Mouse (Mus musculus): ENCODE measurements around the gene Vps26b. TPM values are rescaled to one million over a fixed set of nuclear protein-coding genes. Genes with fewer than 3 reads are reported as not detected.

The Vps26b gene
- polyA plus RNA-seq (2015; fragmentation: Nextera tagmentation; extraction: Ambion mirVana), result 24.9 and 25.3 TPM in 2 replicates

GRCm38 (mm10) chr9:27029828-27030762 lies at the start of gene Vps26b, which contains the start of gene Ncapd3:
TSS of gene Vps26b (minus strand) at chr9:27030065.
TSS of gene Ncapd3 (plus strand) at chr9:27030175.
- Histone ChIP-seq H3K4me2 (ENCODE audit: low read depth, low read length) (peak within 1 kb of the TSS; percentile 87), H3K4me1 (ENCODE audit: control insufficient read depth, insufficient read depth, low read length) (peaks cover 26% of the 10 kb centered on the region), H3K36me3 (ENCODE audit: control insufficient read depth, insufficient read depth, low read length) (no peaks in the 10 kb centered on the region), H3K9me3 (replicated peaks; ENCODE audit: control insufficient read depth, low read length) (no peaks in the 10 kb centered on the region), H3K9ac (ENCODE audit: low read length) (peak within 1 kb of the TSS; percentile 98), H3K4me3 (replicated peaks; ENCODE audit: low read length) (peak within 1 kb of the TSS; percentile 95), H3K27me3 (ENCODE audit: control insufficient read depth, insufficient read depth, low read length) (no peaks in the 10 kb centered on the region), H3K27ac (ENCODE audit: low read length) (peak within 1 kb of the TSS; percentile 88)
- peak; percentile 96 for ATAC-seq (ENCODE audit: insufficient read depth, low FRiP score)
- WGBS, result 1% methylated on average over 76 of the region's 80 CpGs

- Histone ChIP-seq H3K27ac (ENCODE audit: low read length) (no peak overlapping the region), H3K27me3 (ENCODE audit: control insufficient read depth, insufficient read depth, low read length) (no peaks in the 10 kb centered on the region), H3K4me3 (replicated peaks; ENCODE audit: low read length) (no peak overlapping the region), H3K4me2 (ENCODE audit: low read depth, low read length) (no peak overlapping the region), H3K4me1 (ENCODE audit: control insufficient read depth, insufficient read depth, low read length) (no peaks in the 10 kb centered on the region), H3K36me3 (ENCODE audit: control insufficient read depth, insufficient read depth, low read length) (peaks cover 13% of the 10 kb centered on the region), H3K9me3 (replicated peaks; ENCODE audit: control insufficient read depth, low read length) (no peaks in the 10 kb centered on the region), H3K9ac (ENCODE audit: low read length) (no peak overlapping the region)
- no peak for ATAC-seq (ENCODE audit: insufficient read depth, low FRiP score)
Measured at GRCm38 (mm10) chr9:27075812-27076211, 45.9 kb upstream of the Vps26b start.

- H3K4me2 ChIP-seq (ENCODE audit: low read depth, low read length), result no peak overlapping the region
- H3K4me1 ChIP-seq (ENCODE audit: control insufficient read depth, insufficient read depth, low read length), result no peaks in the 10 kb centered on the region
- no peak for ATAC-seq (ENCODE audit: insufficient read depth, low FRiP score)
- H3K27me3 ChIP-seq (ENCODE audit: control insufficient read depth, insufficient read depth, low read length), result no peaks in the 10 kb centered on the region
- H3K36me3 ChIP-seq (ENCODE audit: control insufficient read depth, insufficient read depth, low read length), result peaks cover 25% of the 10 kb centered on the region
- H3K9ac ChIP-seq (ENCODE audit: low read length), result no peak overlapping the region
- 87% methylated on average over 1 of the region's 1 CpGs for WGBS
- no peak overlapping the region for H3K27ac ChIP-seq (ENCODE audit: low read length)
- H3K9me3 ChIP-seq (replicated peaks; ENCODE audit: control insufficient read depth, low read length), result no peaks in the 10 kb centered on the region
- H3K4me3 ChIP-seq (replicated peaks; ENCODE audit: low read length), result no peak overlapping the region
Measured at GRCm38 (mm10) chr9:27074677-27075076, 44.8 kb upstream of the Vps26b start.

GRCm38 (mm10) chr9:27070895-27071294 lies 41.0 kb upstream of the Vps26b start:
- no peak overlapping the region for H3K4me2 ChIP-seq (ENCODE audit: low read depth, low read length)
- no peak overlapping the region for H3K4me3 ChIP-seq (replicated peaks; ENCODE audit: low read length)
- H3K27me3 ChIP-seq (ENCODE audit: control insufficient read depth, insufficient read depth, low read length), result no peaks in the 10 kb centered on the region
- ATAC-seq (ENCODE audit: insufficient read depth, low FRiP score), result no peak
- H3K4me1 ChIP-seq (ENCODE audit: control insufficient read depth, insufficient read depth, low read length), result no peaks in the 10 kb centered on the region
- H3K36me3 ChIP-seq (ENCODE audit: control insufficient read depth, insufficient read depth, low read length), result peaks cover 34% of the 10 kb centered on the region
- 84% methylated on average over 4 of the region's 4 CpGs for WGBS
- no peak overlapping the region for H3K27ac ChIP-seq (ENCODE audit: low read length)
- H3K9ac ChIP-seq (ENCODE audit: low read length), result no peak overlapping the region
- H3K9me3 ChIP-seq (replicated peaks; ENCODE audit: control insufficient read depth, low read length), result no peaks in the 10 kb centered on the region

- no peak overlapping the region for H3K27ac ChIP-seq (ENCODE audit: low read length)
- WGBS, result 88% methylated on average over 5 of the region's 5 CpGs
- no peak for ATAC-seq (ENCODE audit: insufficient read depth, low FRiP score)
Measured at GRCm38 (mm10) chr9:27058341-27058740, 28.5 kb upstream of the Vps26b start.

GRCm38 (mm10) chr9:27049492-27049891 lies 19.6 kb upstream of the Vps26b start:
- H3K4me2 ChIP-seq (ENCODE audit: low read depth, low read length), result no peak overlapping the region
- ATAC-seq (ENCODE audit: insufficient read depth, low FRiP score), result no peak
- no peaks in the 10 kb centered on the region for H3K9me3 ChIP-seq (replicated peaks; ENCODE audit: control insufficient read depth, low read length)
- H3K27ac ChIP-seq (ENCODE audit: low read length), result no peak overlapping the region
- no peak overlapping the region for H3K4me3 ChIP-seq (replicated peaks; ENCODE audit: low read length)
- no peaks in the 10 kb centered on the region for H3K27me3 ChIP-seq (ENCODE audit: control insufficient read depth, insufficient read depth, low read length)
- no peaks in the 10 kb centered on the region for H3K4me1 ChIP-seq (ENCODE audit: control insufficient read depth, insufficient read depth, low read length)
- H3K36me3 ChIP-seq (ENCODE audit: control insufficient read depth, insufficient read depth, low read length), result peaks cover 12% of the 10 kb centered on the region; the same call in 1 of the 2 replicates
- no peak overlapping the region for H3K9ac ChIP-seq (ENCODE audit: low read length)
- 79% methylated on average over 2 of the region's 2 CpGs for WGBS

More at GRCm38 (mm10) chr9:27058341-27058740, 28.5 kb upstream of the Vps26b start:
- H3K27me3 ChIP-seq (ENCODE audit: control insufficient read depth, insufficient read depth, low read length), result no peaks in the 10 kb centered on the region
- no peak overlapping the region for H3K9ac ChIP-seq (ENCODE audit: low read length)
- H3K9me3 ChIP-seq (replicated peaks; ENCODE audit: control insufficient read depth, low read length), result no peaks in the 10 kb centered on the region
- no peak overlapping the region for H3K4me2 ChIP-seq (ENCODE audit: low read depth, low read length)
- peaks cover 23% of the 10 kb centered on the region for H3K36me3 ChIP-seq (ENCODE audit: control insufficient read depth, insufficient read depth, low read length)
- H3K4me3 ChIP-seq (replicated peaks; ENCODE audit: low read length), result no peak overlapping the region
- H3K4me1 ChIP-seq (ENCODE audit: control insufficient read depth, insufficient read depth, low read length), result no peaks in the 10 kb centered on the region

GRCm38 (mm10) chr9:27043892-27044291 lies 14.0 kb upstream of the Vps26b start:
- WGBS, result 84% methylated on average over 5 of the region's 5 CpGs
- Histone ChIP-seq H3K27ac (ENCODE audit: low read length) (no peak overlapping the region), H3K9ac (ENCODE audit: low read length) (no peak overlapping the region), H3K4me1 (ENCODE audit: control insufficient read depth, insufficient read depth, low read length) (no peaks in the 10 kb centered on the region), H3K36me3 (ENCODE audit: control insufficient read depth, insufficient read depth, low read length) (peaks cover 19% of the 10 kb centered on the region), H3K4me3 (replicated peaks; ENCODE audit: low read length) (no peak overlapping the region), H3K27me3 (ENCODE audit: control insufficient read depth, insufficient read depth, low read length) (no peaks in the 10 kb centered on the region), H3K4me2 (ENCODE audit: low read depth, low read length) (no peak overlapping the region), H3K9me3 (replicated peaks; ENCODE audit: control insufficient read depth, low read length) (no peaks in the 10 kb centered on the region)
- no peak for ATAC-seq (ENCODE audit: insufficient read depth, low FRiP score)

GRCm38 (mm10) chr9:27030763-27031100 lies 867 bp upstream of the Vps26b start:
- no peak overlapping the region; the same call in 1 of the 2 replicates for H3K27ac ChIP-seq (ENCODE audit: low read length)
- ATAC-seq (ENCODE audit: insufficient read depth, low FRiP score), result peak; percentile 19; the same call in 1 of the 2 replicates
- H3K27me3 ChIP-seq (ENCODE audit: control insufficient read depth, insufficient read depth, low read length), result no peaks in the 10 kb centered on the region
- peak overlapping the region; percentile 79 for H3K4me2 ChIP-seq (ENCODE audit: low read depth, low read length)
- no peaks in the 10 kb centered on the region for H3K36me3 ChIP-seq (ENCODE audit: control insufficient read depth, insufficient read depth, low read length)
- peak overlapping the region; percentile 95 for H3K4me3 ChIP-seq (replicated peaks; ENCODE audit: low read length)
- H3K9ac ChIP-seq (ENCODE audit: low read length), result peak overlapping the region; percentile 74
- peaks cover 26% of the 10 kb centered on the region for H3K4me1 ChIP-seq (ENCODE audit: control insufficient read depth, insufficient read depth, low read length)
- H3K9me3 ChIP-seq (replicated peaks; ENCODE audit: control insufficient read depth, low read length), result no peaks in the 10 kb centered on the region
- under 1% methylated on average over 17 of the region's 17 CpGs for WGBS

GRCm38 (mm10) chr9:27029022-27029827 lies 640 bp downstream of the Vps26b start:
- WGBS, result 0% methylated on average over 51 of the region's 52 CpGs

More at GRCm38 (mm10) chr9:27029022-27029827, 640 bp downstream of the Vps26b start:
- no peaks in the 10 kb centered on the region for H3K9me3 ChIP-seq (replicated peaks; ENCODE audit: control insufficient read depth, low read length)
- H3K27me3 ChIP-seq (ENCODE audit: control insufficient read depth, insufficient read depth, low read length), result no peaks in the 10 kb centered on the region
- peak overlapping the region; percentile 95 for H3K4me3 ChIP-seq (replicated peaks; ENCODE audit: low read length)
- H3K36me3 ChIP-seq (ENCODE audit: control insufficient read depth, insufficient read depth, low read length), result no peaks in the 10 kb centered on the region
- peak overlapping the region; percentile 88 for H3K27ac ChIP-seq (ENCODE audit: low read length)
- peak overlapping the region; percentile 87 for H3K4me2 ChIP-seq (ENCODE audit: low read depth, low read length)
- peak; percentile 24; the same call in 1 of the 2 replicates for ATAC-seq (ENCODE audit: insufficient read depth, low FRiP score)
- H3K9ac ChIP-seq (ENCODE audit: low read length), result peak overlapping the region; percentile 98
- H3K4me1 ChIP-seq (ENCODE audit: control insufficient read depth, insufficient read depth, low read length), result peaks cover 26% of the 10 kb centered on the region
